Mouse (Mus musculus) spleen, adult 2 months (tissue): ENCODE data around the gene Hist1h3d.

Experiments used
- CTCF ChIP-seq: fragments of 200-500 bp; IDR thresholded peaks from 2 replicates; pipeline ENCODE4 v1.5.1; 2011; ENCODE audit warnings: mild to moderate bottlenecking, inconsistent platforms; ENCODE audit not compliant: insufficient read depth, insufficient read length, insufficient replicate concordance; ENCODE audit errors: extremely low read depth
- POLR2A ChIP-seq: fragments of 200-500 bp; IDR thresholded peaks from 2 replicates; pipeline ENCODE4 v1.6.1; 2011; ENCODE audit warnings: low read depth, low read length, inconsistent platforms

- TF ChIP-seq POLR2A, result no peak
- TF ChIP-seq CTCF, result no peak
Measured at GRCm38 (mm10) chr13:23611638-23612037, 36.1 kb downstream of the Hist1h3d start.
